Mouse (Mus musculus) ES-Bruce4 (cell line): ENCODE measurements around the gene Btrc.

Experiments
- CTCF ChIP-seq: IDR thresholded peaks from one replicate; pipeline ENCODE4 v1.8.1; 2011; ENCODE audit warnings: low read depth, low read length
- POLR2A ChIP-seq: IDR thresholded peaks from one replicate; pipeline ENCODE4 v1.8.1; 2011; ENCODE audit warnings: low read length; ENCODE audit not compliant: insufficient read depth

DNA sequence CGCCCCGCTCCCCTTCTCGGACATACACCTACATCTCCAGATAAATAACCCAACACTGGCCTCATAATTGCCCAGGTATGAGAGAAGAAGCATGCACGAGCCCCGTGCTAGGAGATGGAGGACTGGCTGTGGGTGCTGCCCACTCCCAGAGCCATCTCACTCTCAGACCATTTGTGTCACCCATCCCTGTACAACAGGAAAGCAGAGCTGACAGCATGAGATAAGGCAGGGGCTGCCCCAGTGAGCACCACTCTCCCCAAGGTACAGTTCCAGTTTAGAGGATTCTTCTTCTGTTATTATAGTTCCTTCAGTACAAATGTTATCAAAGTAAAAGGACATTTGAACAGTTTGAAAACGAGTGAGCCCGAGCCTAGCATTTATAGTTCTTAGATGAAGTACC, 163.8 kb downstream of the Btrc start:
- TF ChIP-seq CTCF (no peak), POLR2A (no peak)
